Mouse (Mus musculus) erythroblast, embryonic 14.5 days (primary cell): ENCODE data around the gene Axin2. TPM values are rescaled to one million over a fixed set of nuclear protein-coding genes. Genes with fewer than 3 reads are reported as not detected.

Experiments used
- H3K27me3 ChIP-seq: 2 replicates; pipeline ENCODE4 v1.6.1; 2012; ENCODE audit warnings: inconsistent platforms; ENCODE audit not compliant: control insufficient read depth
- H3K36me3 ChIP-seq: 2 replicates; pipeline ENCODE4 v1.6.1; 2012; ENCODE audit warnings: mild to moderate bottlenecking, inconsistent platforms; ENCODE audit not compliant: control insufficient read depth
- H3K4me1 ChIP-seq: 2 replicates; pipeline ENCODE4 v1.6.1; 2012; ENCODE audit warnings: inconsistent platforms; ENCODE audit not compliant: control insufficient read depth
- H3K4me3 ChIP-seq: replicated peaks from 2 replicates; pipeline ENCODE3; 2012; ENCODE audit warnings: moderate library complexity, mild to moderate bottlenecking, inconsistent platforms
- H3K9me3 ChIP-seq: 2 replicates; pipeline ENCODE4 v1.6.1; 2012; ENCODE audit warnings: low read length, inconsistent platforms, mixed read lengths; ENCODE audit not compliant: control insufficient read depth
- GATA1 ChIP-seq: IDR thresholded peaks from 2 replicates; pipeline ENCODE4 v1.6.1; 2012; ENCODE audit warnings: low read length, inconsistent platforms, mixed read lengths
- TAL1 ChIP-seq: IDR thresholded peaks from 3 replicates; pipeline ENCODE4 v1.6.1; 2012; ENCODE audit warnings: low read length, inconsistent platforms, mixed read lengths
- polyA plus RNA-seq: library from polyadenylated mRNA; stranded (reverse); fragments of >175 nt; gene quantifications from 2 replicates; pipeline ENCODE4 v1.2.3, GENCODE M21; 2012

The Axin2 gene
- polyA plus RNA-seq, 1 experiment = 0.03 TPM

GRCm38 (mm10) chr11:108925826-108926225 lies 5.7 kb downstream of the Axin2 start:
- H3K27me3 ChIP-seq = peaks cover 39% of the 10 kb centered on the region
- H3K36me3 ChIP-seq = no peaks in the 10 kb centered on the region
- no peaks in the 10 kb centered on the region for H3K9me3 ChIP-seq
- TF ChIP-seq GATA1 (no peak), TAL1 (no peak)
- no peak overlapping the region for H3K4me3 ChIP-seq
- H3K4me1 ChIP-seq = no peaks in the 10 kb centered on the region; the same call in 1 of the 2 replicates

- no peak for TF ChIP-seq GATA1
- no peak for TF ChIP-seq TAL1
- no peaks in the 10 kb centered on the region for H3K9me3 ChIP-seq
- H3K4me1 ChIP-seq = no peaks in the 10 kb centered on the region; the same call in 1 of the 2 replicates
Measured at GRCm38 (mm10) chr11:108926345-108927092, 6.4 kb downstream of the Axin2 start.

GRCm38 (mm10) chr11:108927093-108927444 lies 6.9 kb downstream of the Axin2 start:
- Histone ChIP-seq H3K9me3 (no peaks in the 10 kb centered on the region), H3K4me3 (no peak overlapping the region), H3K27me3 (peaks cover 26% of the 10 kb centered on the region), H3K4me1 (no peaks in the 10 kb centered on the region), H3K36me3 (no peaks in the 10 kb centered on the region)
- TF ChIP-seq GATA1 (no peak), TAL1 (no peak)

More at GRCm38 (mm10) chr11:108926345-108927092, 6.4 kb downstream of the Axin2 start:
- Histone ChIP-seq H3K36me3 (no peaks in the 10 kb centered on the region), H3K4me3 (no peak overlapping the region), H3K27me3 (peaks cover 32% of the 10 kb centered on the region)

- no peaks in the 10 kb centered on the region for H3K9me3 ChIP-seq
- peaks cover 16% of the 10 kb centered on the region for H3K27me3 ChIP-seq
- H3K4me3 ChIP-seq = no peak overlapping the region
- no peaks in the 10 kb centered on the region for H3K4me1 ChIP-seq
- TF ChIP-seq GATA1 (no peak), TAL1 (no peak)
- no peaks in the 10 kb centered on the region for H3K36me3 ChIP-seq
Measured at GRCm38 (mm10) chr11:108928096-108928495, 7.9 kb downstream of the Axin2 start.

GRCm38 (mm10) chr11:108928752-108929151 lies 8.6 kb downstream of the Axin2 start:
- Histone ChIP-seq H3K9me3 (no peaks in the 10 kb centered on the region), H3K27me3 (peaks cover 9% of the 10 kb centered on the region), H3K4me3 (no peak overlapping the region), H3K36me3 (no peaks in the 10 kb centered on the region), H3K4me1 (no peaks in the 10 kb centered on the region)
- TF ChIP-seq TAL1 (no peak), GATA1 (no peak)

- Histone ChIP-seq H3K9me3 (no peaks in the 10 kb centered on the region), H3K27me3 (peaks cover 5% of the 10 kb centered on the region), H3K4me3 (no peak overlapping the region), H3K36me3 (no peaks in the 10 kb centered on the region), H3K4me1 (no peaks in the 10 kb centered on the region)
- TF ChIP-seq TAL1 = no peak
- no peak for TF ChIP-seq GATA1
Measured at GRCm38 (mm10) chr11:108929176-108929575, 9.0 kb downstream of the Axin2 start.

GRCm38 (mm10) chr11:108929700-108930099 lies 9.6 kb downstream of the Axin2 start:
- TF ChIP-seq TAL1 (no peak), GATA1 (no peak)
- Histone ChIP-seq H3K4me3 (no peak overlapping the region), H3K27me3 (peaks cover under 1% of the 10 kb centered on the region; the same call in 1 of the 2 replicates), H3K36me3 (no peaks in the 10 kb centered on the region), H3K9me3 (no peaks in the 10 kb centered on the region), H3K4me1 (no peaks in the 10 kb centered on the region)

- no peak for TF ChIP-seq GATA1
- no peak for TF ChIP-seq TAL1
- Histone ChIP-seq H3K9me3 (no peaks in the 10 kb centered on the region), H3K27me3 (no peaks in the 10 kb centered on the region), H3K4me1 (no peaks in the 10 kb centered on the region), H3K36me3 (no peaks in the 10 kb centered on the region), H3K4me3 (no peak overlapping the region)
Measured at GRCm38 (mm10) chr11:108930612-108931011, 10.5 kb downstream of the Axin2 start.

GRCm38 (mm10) chr11:108933835-108934234 lies 13.7 kb downstream of the Axin2 start:
- Histone ChIP-seq H3K27me3 (no peaks in the 10 kb centered on the region), H3K9me3 (no peaks in the 10 kb centered on the region), H3K4me1 (no peaks in the 10 kb centered on the region), H3K36me3 (no peaks in the 10 kb centered on the region), H3K4me3 (no peak overlapping the region)
- TF ChIP-seq GATA1 = no peak
- no peak for TF ChIP-seq TAL1
